Mouse (Mus musculus) testis, adult 2 months (tissue): Measurements from ENCODE around the gene Eef1e1.

Source experiments
- CTCF ChIP-seq: fragments of 200-500 bp; IDR thresholded peaks from 2 replicates; pipeline ENCODE4 v1.5.1; 2012; ENCODE audit warnings: low read depth, mild to moderate bottlenecking, inconsistent platforms, low read length, moderate library complexity; ENCODE audit not compliant: control insufficient read depth, insufficient read depth, insufficient replicate concordance
- POLR2A ChIP-seq: fragments of 200-500 bp; IDR thresholded peaks from 2 replicates; pipeline ENCODE4 v1.6.1; 2012; ENCODE audit warnings: low read depth, mild to moderate bottlenecking, inconsistent platforms, low read length, moderate library complexity; ENCODE audit not compliant: control insufficient read depth

- TF ChIP-seq CTCF (peak; percentile 73; the same call in 1 of the 2 replicates), POLR2A (no peak)
Observed at GRCm38 (mm10) chr13:38668514-38668913, 9.7 kb upstream of the Eef1e1 start.
